In the genomic region with DNA sequence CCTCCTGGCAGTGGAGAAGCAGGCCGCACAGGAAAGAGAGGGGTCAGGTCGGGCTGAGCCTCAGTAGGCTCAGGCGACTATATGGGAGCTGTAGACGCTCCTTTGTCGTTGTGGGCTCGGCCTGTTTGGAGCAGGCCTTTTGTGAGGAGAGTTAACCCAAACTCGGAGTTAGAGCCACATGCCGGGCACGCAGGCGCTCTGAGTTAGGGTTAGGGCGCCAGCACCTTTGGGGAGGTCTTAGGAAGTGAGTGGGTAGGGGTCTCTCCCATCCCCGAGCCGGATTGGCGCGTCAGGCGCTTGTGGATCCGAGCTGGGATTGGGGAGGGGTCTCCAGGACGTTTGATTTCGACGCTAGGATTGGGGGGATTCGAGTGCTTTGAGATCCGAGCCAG, we compare ENCODE assay signal across 8 mouse cellular contexts. TPM values are rescaled to one million over a fixed set of nuclear protein-coding genes. Genes with fewer than 3 reads are reported as not detected.
DNase-seq lines count a peak whose midpoint lies in the region; ATAC-seq and TF ChIP-seq lines count a peak whose summit lies in the region.

No protein-coding gene starts in this region.

- H3K36me3 ChIP-seq in forebrain, embryonic 11.5 days (ENCODE audit: control insufficient read depth, insufficient read depth, low read length): no peaks in the 10 kb centered on the region
- H3K36me3 ChIP-seq in limb, embryonic 15.5 days: no peaks in the 10 kb centered on the region
- H3K36me3 ChIP-seq in small intestine, adult 2 months (ENCODE audit: control insufficient read depth, insufficient read depth, low read length): no peaks in the 10 kb centered on the region

- no peaks in the 10 kb centered on the region for H3K4me1 ChIP-seq in bone marrow, adult 2 months (ENCODE audit: control insufficient read depth, insufficient read depth, low read length)
- H3K4me1 ChIP-seq in forebrain, embryonic 11.5 days (replicated peaks; ENCODE audit: control insufficient read depth, insufficient read depth, low read length): peaks cover 8% of the 10 kb centered on the region
- H3K4me1 ChIP-seq in limb, embryonic 15.5 days: peaks cover 56% of the 10 kb centered on the region
- peaks cover 8% of the 10 kb centered on the region for H3K4me1 ChIP-seq in small intestine, adult 2 months (ENCODE audit: control insufficient read depth, insufficient read depth, insufficient read length, low read length)

- no peaks in the 10 kb centered on the region for H3K9me3 ChIP-seq in forebrain, embryonic 11.5 days (ENCODE audit: control insufficient read depth, low read length)
- H3K9me3 ChIP-seq in limb, embryonic 15.5 days: no peaks in the 10 kb centered on the region

- no peak for TF ChIP-seq CTCF in bone marrow, adult 2 months (IDR thresholded peaks at IDR 0.05; ENCODE audit: control insufficient read depth, insufficient read depth, low read length)
- no peak for TF ChIP-seq CTCF in small intestine, adult 2 months (IDR thresholded peaks at IDR 0.05; ENCODE audit: extremely low read depth, insufficient read length, insufficient replicate concordance, low read depth, low read length)

- H3K27me3 ChIP-seq in forebrain, embryonic 11.5 days (ENCODE audit: control insufficient read depth, insufficient read depth, low read length): no peaks in the 10 kb centered on the region
- H3K27me3 ChIP-seq in limb, embryonic 15.5 days: no peaks in the 10 kb centered on the region
- H3K27me3 ChIP-seq in small intestine, adult 2 months (ENCODE audit: control insufficient read depth, insufficient read depth, low read length): no peaks in the 10 kb centered on the region

- peak overlapping the region; percentile 63 for H3K27ac ChIP-seq in bone marrow, adult 2 months (ENCODE audit: control insufficient read depth, insufficient read depth, low read depth, low read length, poor library complexity)
- peak overlapping the region; percentile 84 for H3K27ac ChIP-seq in forebrain, embryonic 11.5 days (ENCODE audit: low read depth, low read length)
- H3K27ac ChIP-seq in limb, embryonic 15.5 days: peak overlapping the region; percentile 99
- peak overlapping the region; percentile 43 for H3K27ac ChIP-seq in small intestine, adult 2 months (ENCODE audit: insufficient read depth, low read depth, low read length)

- no peak for TF ChIP-seq POLR2A in bone marrow, adult 2 months (IDR thresholded peaks at IDR 0.05; ENCODE audit: borderline replicate concordance, control insufficient read depth, low read depth, low read length)
- TF ChIP-seq POLR2A in small intestine, adult 2 months (IDR thresholded peaks at IDR 0.05; ENCODE audit: low read depth, low read length): no peak

- peak; percentile 30 for DNase-seq in layer of hippocampus, adult 9-11 months
- DNase-seq in layer of hippocampus, postnatal 25 days (ENCODE audit: extremely low spot score in 1 of 2, low spot score in 1 of 2): no peak
- no peak for DNase-seq in forebrain, embryonic 11.5 days (ENCODE audit: low spot score)
- no peak for DNase-seq in gastrocnemius, adult 18-20 months (ENCODE audit: low spot score)
- no peak for DNase-seq in frontal cortex, adult 2 months (ENCODE audit: extremely low spot score in 1 of 2, low spot score in 1 of 2)

- peak overlapping the region; percentile 88 for H3K9ac ChIP-seq in forebrain, embryonic 11.5 days (ENCODE audit: low read length)
- H3K9ac ChIP-seq in limb, embryonic 15.5 days: peak overlapping the region; percentile 85

- peak overlapping the region; percentile 78 for H3K4me2 ChIP-seq in forebrain, embryonic 11.5 days (ENCODE audit: low read depth, low read length, severe bottlenecking)
- peak overlapping the region; percentile 61 for H3K4me2 ChIP-seq in limb, embryonic 15.5 days

- under 1% methylated on average over 22 of the region's 22 CpGs for WGBS in bone marrow, adult 2 months
- whole genome bisulfite sequencing in forebrain, embryonic 11.5 days: under 1% methylated on average over 22 of the region's 22 CpGs
- WGBS in limb, embryonic 15.5 days: under 1% methylated on average over 22 of the region's 22 CpGs
- under 1% methylated on average over 22 of the region's 22 CpGs for WGBS in small intestine, adult 2 months

- no peak for ATAC-seq in forebrain, embryonic 11.5 days (replicated peaks; ENCODE audit: low FRiP score)
- peak; percentile 36; the same call in 1 of the 2 replicates for ATAC-seq in limb, embryonic 15.5 days (ENCODE audit: insufficient number of reproducible peaks, low FRiP score, low TSS enrichment, low read depth)

- peak overlapping the region; percentile 85 for H3K4me3 ChIP-seq in bone marrow, adult 2 months (replicated peaks; ENCODE audit: control insufficient read depth, low read depth, low read length)
- H3K4me3 ChIP-seq in forebrain, embryonic 11.5 days (ENCODE audit: low read depth, low read length): peak overlapping the region; percentile 84
- peak overlapping the region; percentile 75 for H3K4me3 ChIP-seq in limb, embryonic 15.5 days
- H3K4me3 ChIP-seq in small intestine, adult 2 months (ENCODE audit: low read depth, low read length): peak overlapping the region; percentile 84

RNA-seq across cellular contexts. Expression of a gene that starts 0.3 kb away (rescaled TPM):
- 10 to 100 TPM; 54.0 to 62.2 TPM for total RNA-seq in layer of hippocampus, postnatal 25 days (2021)
- polyA plus RNA-seq in bone marrow, adult 2 months (2011; ENCODE audit: insufficient read depth, insufficient read length, low replicate concordance, missing spikeins): 20.2 and 45.9 TPM in 2 replicates
- 9.4 and 10.7 TPM in 2 replicates for polyA plus RNA-seq in forebrain, embryonic 11.5 days (2014; fragmentation: Nextera tagmentation; extraction: Ambion mirVana)
- 12.5 and 12.6 TPM in 2 replicates for polyA plus RNA-seq in limb, embryonic 15.5 days (2015; fragmentation: Nextera tagmentation; extraction: Ambion mirVana)
- 11.5 and 23.4 TPM in 2 replicates for polyA plus RNA-seq in small intestine, adult 2 months (2012; rRNA removed)
- total RNA-seq in gastrocnemius, adult 18-20 months (2021): 10 to 100 TPM; 18.1 to 19.0 TPM
- polyA plus RNA-seq in frontal cortex, adult 2 months (2012; rRNA removed): 66.2 and 73.0 TPM in 2 replicates

RNA-seq across cellular contexts. Expression of a gene that starts 33.7 kb away (rescaled TPM):
- total RNA-seq in layer of hippocampus, postnatal 25 days (2021): 10 to 100 TPM; 12.2 to 12.8 TPM
- 25.1 and 33.1 TPM in 2 replicates for polyA plus RNA-seq in bone marrow, adult 2 months (2011; ENCODE audit: insufficient read depth, insufficient read length, low replicate concordance, missing spikeins)
- 31.2 and 31.5 TPM in 2 replicates for polyA plus RNA-seq in forebrain, embryonic 11.5 days (2014; fragmentation: Nextera tagmentation; extraction: Ambion mirVana)
- 69.9 and 86.1 TPM in 2 replicates for polyA plus RNA-seq in limb, embryonic 15.5 days (2015; fragmentation: Nextera tagmentation; extraction: Ambion mirVana)
- polyA plus RNA-seq in small intestine, adult 2 months (2012; rRNA removed): 60.6 and 90.9 TPM in 2 replicates
- 10 to 100 TPM; 88.1 to 92.2 TPM for total RNA-seq in gastrocnemius, adult 18-20 months (2021)
- 24.1 and 24.7 TPM in 2 replicates for polyA plus RNA-seq in frontal cortex, adult 2 months (2012; rRNA removed)

Comparison
In these comparisons a context has a peak if more than half of its experiments do, and no peak if none do; other contexts are left out.
1. H3K27ac ChIP-seq: peak in every context shown above with its lines; median percentile 99 in limb, embryonic 15.5 days; 84 in forebrain, embryonic 11.5 days; 63 in bone marrow, adult 2 months; 43 in small intestine, adult 2 months.